In the genomic region with DNA sequence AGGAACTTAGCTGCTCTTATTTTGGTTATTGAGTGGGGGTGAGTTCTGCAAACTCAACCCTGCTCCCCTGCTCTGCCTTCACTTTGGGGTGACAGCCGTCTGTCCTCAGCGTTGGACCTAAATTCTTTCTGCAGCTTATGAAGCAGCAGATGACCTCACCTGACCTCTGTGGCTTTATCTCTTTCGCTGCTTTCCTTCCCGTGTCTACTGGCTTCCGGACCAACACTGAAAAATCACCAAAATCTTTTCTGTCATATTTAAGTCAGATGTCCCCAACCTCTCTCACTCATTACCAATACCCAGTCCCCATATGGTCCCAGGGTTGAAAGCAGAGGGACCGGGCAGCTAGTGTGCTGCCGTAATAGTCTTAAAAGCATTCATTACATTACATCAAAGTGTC, we compare ENCODE assay signal across 1 mouse cellular context.
TF ChIP-seq lines count a peak whose summit lies in the region.

No protein-coding gene starts in this region.

TF ChIP-seq in CH12.LX, 34 proteins besides CTCF, POLR2A, EP300 and RAD21 (continued from another document):
- TF ChIP-seq MAFK (IDR thresholded peaks at IDR 0.05; ENCODE audit: insufficient replicate concordance, low read length): no peak
- TF ChIP-seq BHLHE40 (IDR thresholded peaks at IDR 0.05; ENCODE audit: low read depth, low read length): no peak; the same call in 1 of the 2 replicates
